Mouse (Mus musculus): ENCODE measurements around the gene Ror1. TPM values are rescaled to one million over a fixed set of nuclear protein-coding genes. Genes with fewer than 3 reads are reported as not detected.

The Ror1 gene
- polyA plus RNA-seq, 1 experiment from 2014 or later = 11.5 TPM

DNA sequence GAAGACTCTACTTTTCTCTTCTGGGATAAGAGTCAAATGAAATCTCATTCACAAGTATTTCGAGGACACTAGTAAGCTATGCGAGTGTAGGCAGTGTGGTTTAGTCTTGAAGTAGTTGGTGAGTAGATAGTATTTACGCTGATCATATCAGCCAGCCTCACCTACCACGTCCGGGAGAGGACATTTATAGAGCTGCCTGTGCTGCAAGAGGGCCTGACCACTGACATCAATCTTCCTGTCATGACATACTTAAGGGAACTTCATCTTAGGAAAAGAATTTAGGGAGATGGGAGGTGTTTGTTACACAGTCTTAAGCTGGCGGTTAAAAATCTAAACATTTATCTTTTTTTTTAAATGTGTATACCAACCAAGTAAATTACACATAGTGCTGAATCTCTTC, 95.9 kb downstream of the Ror1 start:
- 66% methylated on average over 6 of the region's 6 CpGs for WGBS
- no peak overlapping the region for H3K9ac ChIP-seq (replicated peaks)
- peaks cover 3% of the 10 kb centered on the region for H3K27me3 ChIP-seq
- H3K36me3 ChIP-seq = no peaks in the 10 kb centered on the region
- no peaks in the 10 kb centered on the region for H3K9me3 ChIP-seq
- no peak overlapping the region for H3K4me2 ChIP-seq
- no peak overlapping the region for H3K27ac ChIP-seq
- no peak overlapping the region for H3K4me3 ChIP-seq (replicated peaks)
- no peak for ATAC-seq (ENCODE audit: insufficient number of reproducible peaks, insufficient read depth, low FRiP score, low TSS enrichment, low read depth)
- peaks cover 24% of the 10 kb centered on the region for H3K4me1 ChIP-seq (replicated peaks)

DNA sequence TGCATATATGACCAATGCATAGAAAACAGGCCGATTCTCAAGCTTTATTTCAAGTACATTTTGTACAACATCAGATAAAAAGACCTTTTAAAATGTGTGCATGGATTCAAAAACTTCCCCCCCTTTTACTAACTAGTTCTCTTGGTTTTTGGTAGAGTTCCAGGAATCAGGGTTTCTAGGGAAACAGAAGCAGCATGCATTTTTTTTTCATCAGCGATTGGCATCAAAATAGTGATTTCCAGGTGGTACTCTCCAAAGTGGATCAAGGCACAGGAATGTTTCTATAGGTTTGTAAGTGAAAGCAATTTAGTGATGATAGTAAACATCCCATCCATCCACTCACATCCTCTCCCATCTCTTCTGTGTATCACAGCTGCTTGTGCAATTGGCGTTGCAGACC, 98.5 kb downstream of the Ror1 start:
- ATAC-seq (ENCODE audit: insufficient number of reproducible peaks, insufficient read depth, low FRiP score, low TSS enrichment, low read depth) = no peak
- Histone ChIP-seq H3K9me3 (no peaks in the 10 kb centered on the region), H3K27me3 (peaks cover 11% of the 10 kb centered on the region), H3K4me1 (replicated peaks) (peaks cover 14% of the 10 kb centered on the region), H3K4me3 (replicated peaks) (no peak overlapping the region), H3K9ac (replicated peaks) (no peak overlapping the region), H3K36me3 (no peaks in the 10 kb centered on the region), H3K27ac (no peak overlapping the region), H3K4me2 (no peak overlapping the region)
- WGBS = 65% methylated on average over 3 of the region's 3 CpGs

DNA sequence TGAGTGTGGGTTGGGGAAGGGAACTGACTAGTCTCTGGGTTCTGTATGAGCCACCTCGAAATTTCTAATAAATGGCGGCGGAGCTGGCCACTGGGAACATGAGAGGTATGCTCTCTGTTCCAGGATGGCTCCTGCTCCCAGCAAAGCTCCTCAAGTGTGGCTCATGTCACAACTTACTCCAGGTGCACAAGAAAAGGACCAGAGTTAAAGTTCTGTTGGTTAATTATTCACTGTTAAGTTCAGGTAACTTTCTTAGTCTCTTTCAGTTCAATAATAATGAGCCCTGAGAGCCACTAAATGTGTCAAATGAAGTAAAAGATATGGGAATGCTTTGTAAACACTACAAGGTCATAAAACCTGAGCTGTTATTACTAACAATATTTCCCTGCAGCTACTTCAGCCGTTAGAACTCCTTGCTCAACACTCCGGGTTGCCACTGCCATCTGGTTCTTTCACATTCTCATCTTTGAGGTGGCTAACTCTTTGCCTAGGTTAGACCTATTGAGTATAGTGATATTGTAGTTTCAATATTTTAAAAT, 100.7 kb downstream of the Ror1 start:
- H3K9me3 ChIP-seq = no peaks in the 10 kb centered on the region
- ATAC-seq (ENCODE audit: insufficient number of reproducible peaks, insufficient read depth, low FRiP score, low TSS enrichment, low read depth) = no peak
- 51% methylated on average over 5 of the region's 5 CpGs for WGBS

DNA sequence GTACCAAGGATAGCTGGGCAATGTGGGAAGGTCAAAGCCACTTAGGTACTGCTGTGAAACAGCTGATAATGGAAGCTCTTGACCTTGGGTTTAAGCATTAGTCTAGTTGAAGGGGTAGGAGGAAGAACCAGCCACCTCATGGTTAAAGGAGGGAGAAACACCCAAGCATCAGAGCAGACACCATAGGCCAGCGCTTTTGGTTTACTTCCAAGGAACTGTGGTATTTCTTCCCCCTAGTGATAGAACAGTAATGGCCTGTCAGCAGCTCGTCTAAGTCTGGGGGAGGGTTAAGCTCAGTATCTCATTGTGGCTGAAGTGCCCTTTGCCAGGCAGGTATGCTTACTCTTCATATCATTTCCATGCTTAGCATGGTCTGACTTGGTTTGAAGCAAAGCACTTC, 102.7 kb downstream of the Ror1 start:
- 78% methylated on average over 2 of the region's 2 CpGs for WGBS
- H3K27ac ChIP-seq = no peak overlapping the region
- no peak overlapping the region for H3K9ac ChIP-seq (replicated peaks)
- H3K36me3 ChIP-seq = no peaks in the 10 kb centered on the region
- H3K4me3 ChIP-seq (replicated peaks) = no peak overlapping the region
- H3K27me3 ChIP-seq = peaks cover 11% of the 10 kb centered on the region
- H3K4me1 ChIP-seq (replicated peaks) = peaks cover 36% of the 10 kb centered on the region
- ATAC-seq (ENCODE audit: insufficient number of reproducible peaks, insufficient read depth, low FRiP score, low TSS enrichment, low read depth) = no peak
- no peak overlapping the region for H3K4me2 ChIP-seq
- H3K9me3 ChIP-seq = no peaks in the 10 kb centered on the region

More for the DNA sequence above, 100.7 kb downstream of the Ror1 start:
- Histone ChIP-seq H3K27me3 (peaks cover 11% of the 10 kb centered on the region), H3K4me2 (no peak overlapping the region), H3K27ac (no peak overlapping the region), H3K9ac (replicated peaks) (no peak overlapping the region), H3K36me3 (no peaks in the 10 kb centered on the region), H3K4me1 (replicated peaks) (peaks cover 20% of the 10 kb centered on the region), H3K4me3 (replicated peaks) (no peak overlapping the region)

DNA sequence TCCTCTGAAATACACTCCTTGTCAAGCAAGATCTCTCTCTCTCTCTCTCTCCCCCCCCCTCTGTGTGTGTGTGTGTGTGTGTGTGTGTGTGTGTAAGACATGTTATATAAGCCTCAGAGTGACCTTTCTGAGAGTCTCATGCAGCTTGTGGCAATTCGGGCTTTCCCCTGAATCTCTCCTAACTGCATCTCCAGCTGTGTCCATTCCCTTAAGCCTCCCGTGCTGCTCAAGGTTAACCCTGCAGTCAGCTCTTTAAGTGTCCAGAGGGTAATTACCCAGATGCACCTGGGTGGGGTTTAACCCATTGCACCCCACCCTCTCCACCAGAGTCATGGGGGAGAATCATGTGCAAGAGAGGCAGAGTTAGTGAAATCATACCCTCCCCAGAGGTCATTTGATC, 105.7 kb downstream of the Ror1 start:
- H3K27ac ChIP-seq = peak overlapping the region; percentile 23
- H3K9ac ChIP-seq (replicated peaks) = no peak overlapping the region
- 6% methylated on average over 2 of the region's 2 CpGs for WGBS
- H3K4me3 ChIP-seq (replicated peaks) = no peak overlapping the region
- peaks cover 13% of the 10 kb centered on the region for H3K27me3 ChIP-seq
- peaks cover 41% of the 10 kb centered on the region for H3K4me1 ChIP-seq (replicated peaks)
- no peaks in the 10 kb centered on the region for H3K36me3 ChIP-seq
- no peaks in the 10 kb centered on the region for H3K9me3 ChIP-seq
- H3K4me2 ChIP-seq = no peak overlapping the region
- 0 out of 2 replicates have a peak, but pooled peaks have one; percentile 60 for ATAC-seq (ENCODE audit: insufficient number of reproducible peaks, insufficient read depth, low FRiP score, low TSS enrichment, low read depth)

DNA sequence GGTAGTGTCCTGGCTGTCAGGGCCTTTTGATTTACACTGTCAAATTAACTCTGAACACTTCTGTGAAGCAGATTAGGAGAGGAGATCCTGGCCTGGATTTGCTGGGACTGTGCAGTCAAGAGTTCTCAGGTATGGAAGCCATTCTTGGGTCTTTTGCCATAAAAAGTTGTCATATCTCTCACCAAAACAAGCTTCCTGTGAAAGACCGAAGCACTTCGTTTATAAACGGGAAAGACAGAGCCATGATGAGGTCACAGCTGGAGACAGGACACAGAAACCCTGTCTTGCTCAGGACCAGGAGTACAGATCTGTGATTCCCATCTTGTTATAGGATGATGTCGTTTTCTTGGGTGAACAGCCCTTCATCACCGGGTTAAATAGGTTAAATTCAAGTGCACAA, 107.5 kb downstream of the Ror1 start:
- Histone ChIP-seq H3K9me3 (no peaks in the 10 kb centered on the region), H3K4me3 (replicated peaks) (no peak overlapping the region), H3K4me2 (no peak overlapping the region), H3K27ac (no peak overlapping the region), H3K9ac (replicated peaks) (no peak overlapping the region), H3K27me3 (peaks cover 8% of the 10 kb centered on the region), H3K4me1 (replicated peaks) (peaks cover 36% of the 10 kb centered on the region), H3K36me3 (no peaks in the 10 kb centered on the region)
- WGBS = 39% methylated on average over 5 of the region's 5 CpGs
- no peak for ATAC-seq (ENCODE audit: insufficient number of reproducible peaks, insufficient read depth, low FRiP score, low TSS enrichment, low read depth)

DNA sequence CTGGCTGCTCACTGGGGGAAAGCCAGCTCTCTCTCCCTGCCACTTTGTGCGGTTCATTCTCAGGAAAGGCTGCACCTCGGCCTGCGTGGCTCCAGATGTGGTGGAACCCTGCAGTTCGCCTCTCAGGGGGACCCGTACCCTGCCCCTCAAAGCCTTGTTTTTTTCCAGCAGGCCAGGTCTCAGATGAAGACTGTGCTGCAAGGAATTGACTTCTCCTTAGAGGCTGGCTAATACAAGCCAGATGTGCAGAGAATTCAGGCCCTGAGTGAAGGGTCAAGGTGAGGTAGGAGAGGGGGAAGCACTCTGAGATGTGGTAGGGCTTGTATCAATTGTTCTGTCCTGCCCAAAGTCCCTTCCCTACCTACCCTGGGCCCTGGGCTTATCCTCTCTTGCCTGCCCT, 108.1 kb downstream of the Ror1 start:
- H3K9me3 ChIP-seq = no peaks in the 10 kb centered on the region
- peaks cover 36% of the 10 kb centered on the region for H3K4me1 ChIP-seq (replicated peaks)
- H3K36me3 ChIP-seq = no peaks in the 10 kb centered on the region
- no peak overlapping the region for H3K4me3 ChIP-seq (replicated peaks)
- no peak for ATAC-seq (ENCODE audit: insufficient number of reproducible peaks, insufficient read depth, low FRiP score, low TSS enrichment, low read depth)
- H3K27me3 ChIP-seq = peaks cover 5% of the 10 kb centered on the region
- no peak overlapping the region for H3K9ac ChIP-seq (replicated peaks)
- whole genome bisulfite sequencing = 18% methylated on average over 5 of the region's 5 CpGs
- H3K27ac ChIP-seq = peak overlapping the region; percentile 54
- peak overlapping the region; percentile 19; the same call in 1 of the 2 replicates for H3K4me2 ChIP-seq

DNA sequence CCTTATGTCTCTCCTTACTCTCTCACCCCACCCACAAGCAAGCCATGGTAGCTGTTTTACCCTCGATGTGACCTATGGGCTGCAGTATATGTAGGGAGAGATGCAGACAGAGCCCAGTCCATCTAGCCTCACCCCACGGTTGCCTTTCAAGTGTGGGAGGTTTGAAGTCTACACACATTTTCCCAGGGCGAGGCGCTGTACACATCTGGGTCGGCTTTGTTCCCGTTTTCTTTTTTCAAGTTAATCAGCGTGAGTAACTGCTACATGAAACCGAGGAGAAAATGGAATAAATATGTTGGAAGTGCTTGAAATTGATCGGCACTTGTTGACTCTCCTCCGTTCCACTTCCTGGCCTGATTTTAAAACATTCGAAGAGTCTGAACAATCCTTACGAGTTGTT, 108.8 kb downstream of the Ror1 start:
- no peak overlapping the region for H3K27ac ChIP-seq
- no peak for ATAC-seq (ENCODE audit: insufficient number of reproducible peaks, insufficient read depth, low FRiP score, low TSS enrichment, low read depth)
- peaks cover 36% of the 10 kb centered on the region for H3K4me1 ChIP-seq (replicated peaks)

DNA sequence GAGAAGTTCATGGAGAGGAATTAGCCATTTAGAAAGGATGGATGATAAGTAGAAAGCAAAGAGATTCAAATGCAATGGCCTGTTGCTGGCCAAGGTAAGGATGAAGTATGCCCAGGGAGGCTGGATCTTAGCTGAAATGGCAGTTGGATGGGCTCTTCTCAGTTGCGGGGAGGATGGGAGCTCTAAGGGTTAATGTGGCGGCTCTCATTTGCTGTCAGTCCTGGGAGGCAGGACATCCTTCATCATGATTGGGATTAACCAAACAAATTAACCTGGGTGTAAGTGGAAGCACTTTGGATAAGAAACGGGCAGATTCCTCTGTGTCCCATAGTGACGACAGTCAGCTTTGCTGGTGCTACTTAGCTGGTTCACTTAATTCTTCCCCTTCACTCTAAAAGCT, 112.5 kb downstream of the Ror1 start:
- no peak overlapping the region for H3K4me2 ChIP-seq
- no peak overlapping the region for H3K27ac ChIP-seq
- peaks cover 18% of the 10 kb centered on the region for H3K27me3 ChIP-seq
- H3K9ac ChIP-seq (replicated peaks) = no peak overlapping the region
- peaks cover 17% of the 10 kb centered on the region for H3K4me1 ChIP-seq (replicated peaks)
- H3K36me3 ChIP-seq = no peaks in the 10 kb centered on the region
- no peaks in the 10 kb centered on the region for H3K9me3 ChIP-seq
- H3K4me3 ChIP-seq (replicated peaks) = no peak overlapping the region
- no peak for ATAC-seq (ENCODE audit: insufficient number of reproducible peaks, insufficient read depth, low FRiP score, low TSS enrichment, low read depth)
- 54% methylated on average over 4 of the region's 4 CpGs for WGBS

More for the DNA sequence above, 108.8 kb downstream of the Ror1 start:
- H3K4me2 ChIP-seq = no peak overlapping the region
- H3K9me3 ChIP-seq = no peaks in the 10 kb centered on the region
- no peak overlapping the region for H3K4me3 ChIP-seq (replicated peaks)
- 32% methylated on average over 12 of the region's 12 CpGs for whole genome bisulfite sequencing
- no peak overlapping the region for H3K9ac ChIP-seq (replicated peaks)
- H3K27me3 ChIP-seq = peaks cover 5% of the 10 kb centered on the region
- H3K36me3 ChIP-seq = no peaks in the 10 kb centered on the region

DNA sequence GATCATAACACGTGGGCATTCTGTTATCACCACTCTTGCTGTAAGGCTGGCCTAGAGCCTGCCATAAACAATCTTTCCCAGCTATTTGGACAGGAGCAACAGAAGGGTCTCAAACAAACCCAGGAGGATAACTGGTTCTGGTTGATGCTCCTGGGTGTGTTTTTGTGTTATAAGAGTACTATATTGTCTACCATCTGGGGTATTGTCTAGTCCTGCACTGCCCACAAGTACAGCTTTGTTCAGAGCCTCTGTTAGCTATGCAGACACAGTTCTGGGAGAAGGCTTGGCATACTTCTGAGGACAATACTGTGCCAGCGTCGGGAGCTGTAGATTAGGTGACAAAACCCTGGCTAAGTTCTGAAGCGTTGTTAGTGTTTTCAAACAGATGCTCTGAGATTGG, 113.5 kb downstream of the Ror1 start:
- Histone ChIP-seq H3K4me2 (no peak overlapping the region), H3K27me3 (peaks cover 18% of the 10 kb centered on the region), H3K36me3 (no peaks in the 10 kb centered on the region), H3K27ac (no peak overlapping the region), H3K9ac (replicated peaks) (no peak overlapping the region), H3K4me3 (replicated peaks) (no peak overlapping the region), H3K4me1 (replicated peaks) (peaks cover 10% of the 10 kb centered on the region), H3K9me3 (no peaks in the 10 kb centered on the region)
- ATAC-seq (ENCODE audit: insufficient number of reproducible peaks, insufficient read depth, low FRiP score, low TSS enrichment, low read depth) = no peak
- 72% methylated on average over 4 of the region's 4 CpGs for WGBS

DNA sequence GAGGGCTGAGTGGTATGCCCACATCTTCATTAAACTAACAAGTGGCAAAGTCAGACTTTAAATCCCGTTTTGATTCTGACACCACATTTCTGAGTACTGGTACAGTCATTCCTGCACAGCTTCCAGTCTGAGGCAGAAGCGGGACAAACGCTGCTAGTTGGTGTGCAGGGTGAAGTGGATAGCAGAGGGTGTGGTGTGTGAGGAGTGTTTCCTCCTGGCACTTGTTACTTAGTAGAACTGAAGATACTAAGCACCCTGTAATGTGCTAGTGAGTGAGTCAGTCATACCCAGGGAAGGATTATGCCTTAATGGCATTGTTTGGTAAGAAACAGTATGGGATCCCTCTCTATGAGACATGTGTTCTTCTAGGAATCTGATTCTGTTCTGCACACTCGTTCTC, 115.7 kb downstream of the Ror1 start:
- Histone ChIP-seq H3K27me3 (peaks cover 12% of the 10 kb centered on the region), H3K27ac (no peak overlapping the region), H3K36me3 (no peaks in the 10 kb centered on the region), H3K4me1 (replicated peaks) (peaks cover 10% of the 10 kb centered on the region), H3K9ac (replicated peaks) (no peak overlapping the region), H3K4me2 (no peak overlapping the region), H3K4me3 (replicated peaks) (no peak overlapping the region), H3K9me3 (no peaks in the 10 kb centered on the region)
- 73% methylated on average over 4 of the region's 4 CpGs for WGBS
- ATAC-seq (ENCODE audit: insufficient number of reproducible peaks, insufficient read depth, low FRiP score, low TSS enrichment, low read depth) = no peak
